Mouse (Mus musculus) forebrain, embryonic 10.5 days (tissue): ENCODE results near the gene Txn2. TPM values are rescaled to one million over a fixed set of nuclear protein-coding genes. Genes with fewer than 3 reads are reported as not detected.
A peak's percentile ranks its signal among the peaks of the same experiment; 100 is the strongest.

Experiments
- DNase-seq: peaks from one replicate; pipeline ENCODE4 v3.0.0-alpha.2; 2017; ENCODE audit warnings: low spot score; ENCODE audit errors: extremely low spot score
- H3K27ac ChIP-seq: fragments of 300-500 bp; sonication (generic); 2 replicates; pipeline ENCODE4 v1.5.1; 2016; ENCODE audit warnings: mild to moderate bottlenecking
- H3K27me3 ChIP-seq: fragments of 300-500 bp; sonication (generic); 2 replicates; pipeline ENCODE4 v1.6.1; 2016; ENCODE audit warnings: mild to moderate bottlenecking; ENCODE audit not compliant: poor library complexity, severe bottlenecking
- H3K36me3 ChIP-seq: fragments of 300-500 bp; sonication (generic); replicated peaks from 2 replicates; pipeline ENCODE4 v1.6.1; 2016; ENCODE audit warnings: mild to moderate bottlenecking, moderate library complexity
- H3K4me1 ChIP-seq: fragments of 300-500 bp; sonication (generic); 2 replicates; pipeline ENCODE4 v1.6.1; 2016
- H3K4me3 ChIP-seq: fragments of 300-500 bp; sonication (generic); 2 replicates; pipeline ENCODE4 v1.5.1; 2016; ENCODE audit warnings: mild to moderate bottlenecking, moderate library complexity
- H3K9me3 ChIP-seq: fragments of 300-500 bp; sonication (generic); 2 replicates; pipeline ENCODE4 v1.6.1; 2016; ENCODE audit warnings: mild to moderate bottlenecking, moderate library complexity
- WGBS: fragments of 180-500 bp; shearing (Covaris S2); methylation state at CpG from one replicate; pipeline ENCODE4 v1.1.7; 2016; 5-methylcytosine and 5-hydroxymethylcytosine counted together
- polyA plus RNA-seq: library from polyadenylated mRNA; unstranded; fragments of >200 nt; fragmentation: Nextera tagmentation; extraction: Ambion mirVana; gene quantifications from 2 replicates; pipeline ENCODE4 v1.2.1, GENCODE M21; 2016

The Txn2 gene
- 288 and 291 TPM in 2 replicates for polyA plus RNA-seq

DNA sequence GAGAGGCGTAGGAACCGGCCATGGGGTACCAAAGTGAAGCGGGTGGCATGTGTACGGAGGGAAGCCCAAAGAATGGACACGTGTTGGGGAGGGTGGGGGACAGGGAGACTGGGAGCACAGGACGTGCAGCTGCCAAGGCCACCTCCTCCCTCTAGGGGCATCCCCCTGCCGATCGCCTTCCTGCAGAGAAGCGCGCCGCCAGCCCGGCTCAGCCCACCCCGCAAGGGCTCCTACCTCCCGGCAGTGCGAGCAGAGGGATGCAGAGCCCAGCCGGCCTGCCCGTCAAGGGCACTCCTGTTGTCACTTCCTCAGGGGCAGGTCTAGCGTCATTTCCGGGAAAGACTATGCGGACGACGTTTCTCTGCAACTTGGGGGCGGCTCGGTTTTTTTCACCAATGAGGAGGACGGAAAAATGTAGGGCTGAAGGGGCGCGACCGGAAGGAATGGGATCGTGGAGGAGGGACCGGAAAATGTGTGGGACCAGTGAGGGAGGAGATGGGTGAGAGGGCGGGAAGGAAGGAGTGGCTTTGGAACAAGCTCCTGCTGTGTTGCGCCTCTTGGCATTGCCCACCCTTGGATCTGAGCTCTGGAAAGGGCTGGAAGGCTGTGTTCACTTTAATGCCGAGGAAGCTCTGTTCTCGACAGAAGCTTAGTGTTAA lies at the start of gene Txn2:
Txn2 (minus strand) TSS at position 334 of the 659 bp plus-strand sequence.
- Histone ChIP-seq H3K27ac (peak within 1 kb of the TSS; percentile 91), H3K27me3 (no peaks in the 10 kb centered on the region), H3K36me3 (peaks cover 35% of the 10 kb centered on the region), H3K9me3 (no peaks in the 10 kb centered on the region), H3K4me1 (peaks cover 38% of the 10 kb centered on the region), H3K4me3 (peak within 1 kb of the TSS; percentile 81)
- WGBS: under 1% methylated on average over 34 of the region's 34 CpGs
- peak; percentile 99 for DNase-seq

DNA sequence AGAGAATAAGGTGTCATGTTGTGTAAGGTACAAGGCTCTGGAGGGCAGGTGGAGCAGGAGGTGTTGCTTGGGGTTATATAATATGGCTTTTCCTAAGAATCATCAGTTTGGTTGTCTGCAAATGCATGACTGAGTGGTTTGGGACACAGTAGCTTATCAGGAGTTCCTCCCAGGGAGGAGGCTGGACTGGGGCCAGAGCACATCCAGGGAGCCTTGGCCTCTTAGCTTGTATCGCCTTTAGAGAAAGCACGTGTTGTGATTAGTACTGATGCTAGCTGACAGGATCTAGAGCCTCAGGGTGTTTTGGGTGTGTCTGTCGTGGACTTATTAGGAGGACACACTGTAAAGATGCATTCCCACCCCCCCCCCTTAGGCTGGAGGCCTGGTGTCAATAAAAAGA lies 48.9 kb upstream of the Txn2 start:
- Histone ChIP-seq H3K36me3 (no peaks in the 10 kb centered on the region), H3K27ac (no peak overlapping the region), H3K27me3 (peaks cover 6% of the 10 kb centered on the region; the same call in 1 of the 2 replicates), H3K4me1 (no peaks in the 10 kb centered on the region), H3K4me3 (no peak overlapping the region), H3K9me3 (no peaks in the 10 kb centered on the region)
- WGBS: 70% methylated on average over 3 of the region's 3 CpGs
- DNase-seq: no peak

DNA sequence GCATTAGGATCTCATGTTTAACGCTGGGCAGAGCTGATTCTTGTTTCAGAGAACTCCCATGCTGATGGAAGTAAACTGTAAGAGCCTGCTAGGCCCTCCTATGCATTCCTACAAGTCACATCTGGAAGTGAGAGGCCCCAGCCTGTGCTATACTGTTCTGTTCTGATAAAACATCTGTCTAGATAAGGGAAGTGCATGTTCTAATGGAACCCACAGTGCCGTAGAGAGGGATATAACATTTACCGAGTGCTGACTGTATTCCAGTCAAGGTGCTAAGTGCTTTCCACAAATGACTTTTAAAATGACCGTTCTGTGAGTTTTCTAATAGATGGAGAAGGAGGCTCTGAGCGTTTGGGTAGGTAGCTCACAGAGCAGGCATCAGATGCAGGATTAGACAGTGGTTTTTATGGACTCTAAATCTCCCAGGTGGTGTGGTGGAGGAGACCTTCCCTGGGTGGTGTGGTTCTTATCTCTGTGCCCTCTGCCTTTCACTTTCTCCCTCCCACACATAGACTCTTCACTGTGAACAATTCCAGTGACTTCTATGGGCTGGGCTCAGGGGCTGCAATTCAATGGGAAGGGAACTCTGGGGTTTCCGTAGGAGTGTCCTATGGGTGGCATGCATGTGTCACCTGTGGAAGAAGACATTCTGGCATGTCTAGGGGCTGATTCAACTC lies 45.5 kb upstream of the Txn2 start:
- H3K27ac ChIP-seq: no peak overlapping the region
- H3K27me3 ChIP-seq: no peaks in the 10 kb centered on the region
- peaks cover 18% of the 10 kb centered on the region for H3K4me1 ChIP-seq
- DNase-seq: no peak
- H3K36me3 ChIP-seq: no peaks in the 10 kb centered on the region
- no peaks in the 10 kb centered on the region for H3K9me3 ChIP-seq
- H3K4me3 ChIP-seq: no peak overlapping the region
- 75% methylated on average over 6 of the region's 6 CpGs for WGBS

DNA sequence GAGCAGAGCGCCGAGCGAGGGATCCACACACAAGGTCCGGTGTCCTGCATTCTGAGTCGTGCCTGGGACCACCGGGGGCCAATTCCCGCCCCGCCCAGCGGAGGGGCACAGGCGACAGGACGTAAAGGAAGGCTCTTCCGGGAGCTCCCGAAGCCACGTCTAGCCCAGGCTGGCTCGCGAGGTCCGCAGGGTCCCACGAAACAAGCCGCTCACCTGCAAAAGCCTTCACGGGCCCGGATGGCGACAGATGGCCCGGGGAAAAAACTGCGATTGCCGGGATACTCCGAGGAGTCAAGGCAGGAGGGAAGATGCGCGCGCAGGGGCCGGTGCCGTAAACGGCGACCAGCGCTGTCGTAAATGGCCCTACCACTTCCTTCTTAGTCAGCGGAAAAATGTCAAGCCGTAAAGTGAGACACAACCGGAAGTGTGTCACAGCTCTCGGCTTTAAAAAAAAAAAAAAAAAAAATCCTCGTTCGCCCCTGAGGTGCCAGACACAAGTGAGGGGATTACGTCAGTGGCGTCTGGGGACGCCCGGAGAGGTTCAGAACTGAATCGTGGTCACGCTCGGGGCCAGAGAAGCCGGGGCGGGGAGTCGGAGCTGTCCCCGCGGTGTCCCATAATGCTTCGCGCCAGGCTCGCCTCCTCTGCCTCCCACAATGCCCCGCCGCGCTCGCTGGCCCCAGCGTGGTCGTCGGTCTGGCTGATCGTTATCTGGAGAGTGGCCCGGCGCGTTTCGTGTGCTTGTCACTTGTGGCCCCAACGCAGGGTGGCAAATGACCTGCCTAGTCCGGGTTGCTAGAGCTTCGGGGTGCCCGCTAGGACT lies 41.9 kb upstream of the Txn2 start, which contains the start of gene Eif3d:
Eif3d (minus strand) TSS at position 344 of the 823 bp plus-strand sequence.
- H3K4me3 ChIP-seq: peak within 1 kb of the TSS; percentile 94
- 0% methylated on average over 72 of the region's 72 CpGs for WGBS
- no peaks in the 10 kb centered on the region for H3K9me3 ChIP-seq
- H3K27ac ChIP-seq: peak within 1 kb of the TSS; percentile 98
- H3K4me1 ChIP-seq: peaks cover 25% of the 10 kb centered on the region
- H3K36me3 ChIP-seq: peaks cover 36% of the 10 kb centered on the region
- no peaks in the 10 kb centered on the region for H3K27me3 ChIP-seq
- DNase-seq: peak; percentile 95

DNA sequence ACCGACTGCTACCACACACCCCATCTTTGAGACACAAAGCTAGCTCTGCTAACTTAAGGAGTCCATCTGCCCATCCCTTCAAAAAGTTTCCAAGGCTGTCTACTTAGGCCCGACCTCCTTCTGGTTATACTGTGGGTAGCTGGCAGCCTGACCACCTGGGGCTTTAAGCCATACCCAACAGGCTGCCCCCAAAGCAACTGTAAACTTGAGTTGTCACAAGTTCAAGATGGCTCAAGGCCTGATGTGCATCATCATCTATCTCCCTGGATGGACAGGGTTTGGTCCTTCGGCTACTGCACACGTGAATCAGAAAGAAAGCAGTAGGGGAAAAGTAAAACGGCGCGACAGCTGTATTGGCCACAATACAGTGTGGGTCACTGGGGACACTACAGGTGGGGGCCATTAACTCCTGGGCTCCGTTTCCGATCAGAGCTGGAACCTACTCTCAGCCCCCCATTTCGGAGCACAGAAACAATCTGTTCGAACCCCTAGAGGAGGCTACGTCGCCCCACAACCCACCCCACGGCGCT lies 41.2 kb upstream of the Txn2 start:
- no peak for DNase-seq
- H3K4me1 ChIP-seq: peaks cover 25% of the 10 kb centered on the region
- H3K9me3 ChIP-seq: no peaks in the 10 kb centered on the region
- H3K36me3 ChIP-seq: peaks cover 43% of the 10 kb centered on the region
- H3K4me3 ChIP-seq: peak overlapping the region; percentile 94
- WGBS: 3% methylated on average over 15 of the region's 15 CpGs
- H3K27ac ChIP-seq: peak overlapping the region; percentile 98
- no peaks in the 10 kb centered on the region for H3K27me3 ChIP-seq

DNA sequence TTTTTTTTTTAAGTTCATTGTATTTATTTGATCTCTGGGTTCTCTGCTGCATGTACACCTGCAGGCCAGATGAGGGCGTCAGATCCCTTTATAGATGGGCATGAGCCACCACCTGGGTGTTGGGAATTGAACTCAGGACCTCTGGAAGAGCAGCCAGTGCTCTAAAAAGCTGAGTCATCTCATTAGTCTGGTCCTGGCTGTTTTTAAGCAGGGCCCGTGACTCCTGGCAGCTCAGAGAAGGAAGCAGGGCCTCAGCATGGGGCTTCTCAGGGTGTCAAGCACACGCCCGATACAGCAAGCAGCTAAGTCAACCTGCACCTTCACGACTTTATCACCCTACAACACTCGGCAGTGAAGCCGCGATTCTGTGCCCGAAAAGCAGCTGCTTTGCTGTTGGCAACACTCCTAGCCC lies 36.3 kb upstream of the Txn2 start:
- Histone ChIP-seq H3K4me3 (no peak overlapping the region), H3K36me3 (peaks cover 92% of the 10 kb centered on the region), H3K27ac (no peak overlapping the region), H3K27me3 (no peaks in the 10 kb centered on the region), H3K9me3 (no peaks in the 10 kb centered on the region), H3K4me1 (peaks cover 13% of the 10 kb centered on the region)
- DNase-seq: no peak
- 91% methylated on average over 9 of the region's 9 CpGs for WGBS

DNA sequence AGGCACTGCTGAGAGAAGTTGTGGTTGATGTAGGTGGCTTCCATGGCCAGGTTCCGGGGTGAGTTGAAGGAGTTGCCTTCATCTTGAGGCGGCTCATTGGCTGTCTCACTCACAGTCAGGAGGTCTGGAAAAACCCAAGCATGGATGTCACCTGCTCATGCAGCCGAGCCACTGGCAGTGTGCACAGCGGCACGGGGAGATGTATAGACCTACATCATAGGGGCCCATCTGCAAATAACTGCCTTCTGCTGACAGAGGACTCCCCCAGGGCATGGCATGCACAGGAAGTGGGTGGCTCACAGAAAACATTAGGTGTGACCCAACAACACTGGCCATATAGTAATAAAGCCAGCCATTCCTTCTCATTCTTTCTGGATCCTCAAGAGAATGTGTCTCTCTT lies 33.6 kb upstream of the Txn2 start:
- H3K4me1 ChIP-seq: peaks cover 3% of the 10 kb centered on the region
- H3K27ac ChIP-seq: no peak overlapping the region
- no peak overlapping the region for H3K4me3 ChIP-seq
- H3K36me3 ChIP-seq: peaks cover 97% of the 10 kb centered on the region
- 95% methylated on average over 5 of the region's 5 CpGs for WGBS
- DNase-seq: no peak
- H3K27me3 ChIP-seq: peaks cover 9% of the 10 kb centered on the region; the same call in 1 of the 2 replicates
- no peaks in the 10 kb centered on the region for H3K9me3 ChIP-seq

DNA sequence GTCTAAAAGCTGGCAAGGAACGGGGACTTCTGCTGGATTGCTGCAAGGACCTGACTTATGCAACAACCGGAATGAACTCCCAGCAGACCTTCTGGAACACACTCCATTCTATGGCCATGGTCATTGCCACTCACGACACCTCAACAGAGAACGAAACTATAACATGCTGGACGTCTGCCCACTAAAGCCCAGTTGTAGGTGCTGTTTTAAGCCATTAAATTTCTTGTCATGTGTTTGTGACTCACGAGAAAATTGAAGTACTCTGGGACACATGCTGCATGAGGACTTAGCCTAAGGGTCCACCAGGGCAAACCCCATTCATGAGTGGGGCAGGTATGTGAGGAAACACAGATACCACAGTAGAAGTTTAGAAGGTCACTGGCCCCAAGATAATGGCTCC lies 31.9 kb upstream of the Txn2 start:
- peaks cover 20% of the 10 kb centered on the region for H3K4me1 ChIP-seq
- DNase-seq: no peak
- peaks cover 20% of the 10 kb centered on the region for H3K27me3 ChIP-seq
- no peak overlapping the region for H3K4me3 ChIP-seq
- H3K27ac ChIP-seq: no peak overlapping the region
- H3K36me3 ChIP-seq: peaks cover 80% of the 10 kb centered on the region
- 90% methylated on average over 6 of the region's 6 CpGs for WGBS
- no peaks in the 10 kb centered on the region for H3K9me3 ChIP-seq

DNA sequence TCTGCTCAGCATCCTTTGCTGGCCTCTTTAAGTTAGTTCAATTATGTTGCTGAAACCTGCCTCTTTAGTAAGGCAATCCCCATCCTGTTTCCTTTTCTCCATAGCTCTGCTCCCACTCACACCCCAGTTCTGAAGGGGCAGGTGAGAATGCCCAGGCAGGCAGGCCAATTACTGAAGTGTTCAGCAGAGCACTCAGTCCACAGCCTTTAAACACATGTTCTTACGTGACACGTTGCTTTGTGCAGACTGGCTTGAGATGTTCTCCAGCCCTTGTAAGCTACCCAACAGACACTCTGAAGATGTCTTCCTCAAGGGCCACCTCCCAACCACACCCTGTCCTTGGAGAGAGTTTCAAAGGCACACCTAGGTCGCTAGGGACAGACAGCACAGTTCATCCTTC lies 29.3 kb upstream of the Txn2 start:
- DNase-seq: no peak
- H3K4me1 ChIP-seq: peaks cover 36% of the 10 kb centered on the region

DNA sequence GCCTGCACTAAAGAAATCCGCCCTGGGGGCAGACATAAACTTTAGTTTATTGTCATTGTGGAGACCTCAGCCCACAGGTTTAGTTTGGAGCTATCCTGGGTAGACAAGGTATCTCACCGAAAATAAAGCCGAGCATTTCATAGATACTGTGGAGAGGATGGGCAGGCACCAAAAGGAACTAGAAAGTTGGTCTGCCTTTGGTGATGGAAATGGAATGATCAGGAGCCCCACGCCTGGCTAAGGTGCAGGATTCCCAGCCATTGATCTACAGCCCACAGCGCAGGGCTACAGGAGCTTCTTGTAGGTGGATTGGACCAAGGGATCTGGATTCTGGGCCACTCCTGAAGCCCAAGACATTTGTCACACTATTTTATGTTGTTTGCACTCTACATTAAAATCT lies 28.8 kb upstream of the Txn2 start:
- WGBS: 50% methylated on average over 5 of the region's 5 CpGs
- H3K9me3 ChIP-seq: no peaks in the 10 kb centered on the region
- peaks cover 36% of the 10 kb centered on the region for H3K4me1 ChIP-seq
- H3K27ac ChIP-seq: no peak overlapping the region
- peaks cover 38% of the 10 kb centered on the region for H3K27me3 ChIP-seq
- peaks cover 62% of the 10 kb centered on the region for H3K36me3 ChIP-seq
- no peak for DNase-seq
- no peak overlapping the region for H3K4me3 ChIP-seq

More for the DNA sequence above, 29.3 kb upstream of the Txn2 start:
- Histone ChIP-seq H3K36me3 (peaks cover 62% of the 10 kb centered on the region), H3K4me3 (no peak overlapping the region), H3K27me3 (peaks cover 38% of the 10 kb centered on the region), H3K9me3 (no peaks in the 10 kb centered on the region), H3K27ac (no peak overlapping the region)
- 65% methylated on average over 3 of the region's 3 CpGs for WGBS

DNA sequence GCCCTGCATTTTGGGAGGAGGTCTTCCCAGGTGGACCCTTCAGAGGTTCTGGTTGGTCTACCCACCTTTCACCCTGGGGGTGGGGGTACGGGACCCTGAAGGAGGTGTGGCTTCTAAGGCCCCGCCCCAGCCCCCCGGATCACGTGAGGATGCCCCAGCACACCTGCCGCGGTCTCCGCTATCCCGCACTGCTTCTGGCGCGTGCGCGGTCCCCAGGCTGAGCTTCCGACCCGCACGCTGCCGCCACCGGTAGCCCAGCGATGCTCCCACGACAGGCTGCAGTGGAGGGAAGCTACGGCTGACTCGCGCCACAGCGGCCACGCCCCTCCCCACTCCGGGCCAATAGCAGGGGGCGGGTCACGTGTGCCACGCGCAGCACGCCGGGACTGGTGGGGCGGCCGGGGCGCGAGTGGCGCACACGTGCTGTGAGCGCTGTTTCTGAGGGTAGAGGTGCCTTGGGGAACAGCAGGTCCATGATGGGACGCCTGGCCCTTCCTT lies 27.6 kb upstream of the Txn2 start, which contains the start of gene Foxred2:
Foxred2 (minus strand) TSS at position 319 of the 498 bp plus-strand sequence.
- peak; percentile 86 for DNase-seq
- Histone ChIP-seq H3K27me3 (peaks cover 38% of the 10 kb centered on the region), H3K36me3 (peaks cover 62% of the 10 kb centered on the region), H3K9me3 (no peaks in the 10 kb centered on the region), H3K27ac (peak within 1 kb of the TSS; percentile 85), H3K4me1 (peaks cover 36% of the 10 kb centered on the region), H3K4me3 (peak within 1 kb of the TSS; percentile 69)
- WGBS: under 1% methylated on average over 39 of the region's 39 CpGs
